Mouse (Mus musculus): ENCODE data around the gene Shisa7. TPM values are rescaled to one million over a fixed set of nuclear protein-coding genes. Genes with fewer than 3 reads are reported as not detected.
"Not testable (repeated sequence)": the region's sequence is repeated elsewhere in the genome, so short reads cannot be mapped to it uniquely, and the experiment has no call there.

Gene Shisa7
- polyA plus RNA-seq, 1 experiment = 14.1 TPM

- WGBS = 31% methylated on average over 4 of the region's 4 CpGs
- H3K4me3 ChIP-seq (ENCODE audit: insufficient read depth, low read depth, low read length) = peak overlapping the region; percentile 99
- no peak overlapping the region for H3K27ac ChIP-seq (ENCODE audit: insufficient read depth, low read depth, low read length)
- H3K27me3 ChIP-seq (replicated peaks; ENCODE audit: control insufficient read depth, insufficient read depth, low read length) = no peaks in the 10 kb centered on the region
- H3K4me1 ChIP-seq (ENCODE audit: control insufficient read depth, insufficient read depth, low read length) = peaks cover 8% of the 10 kb centered on the region; the same call in 1 of the 2 replicates
- DNase-seq = no peak
- no peak for TF ChIP-seq POLR2A (IDR thresholded peaks at IDR 0.05; ENCODE audit: low read depth, low read length)
- TF ChIP-seq CTCF (conservative IDR thresholded peaks at IDR 0.05; ENCODE audit: insufficient read depth, insufficient read length, low read depth, low read length) = no peak
- peaks cover 2% of the 10 kb centered on the region; the same call in 1 of the 2 replicates for H3K36me3 ChIP-seq (ENCODE audit: control insufficient read depth, insufficient read depth, low read length)
Measured at GRCm38 (mm10) chr7:4793674-4794073, 50.8 kb downstream of the Shisa7 start.

DNA sequence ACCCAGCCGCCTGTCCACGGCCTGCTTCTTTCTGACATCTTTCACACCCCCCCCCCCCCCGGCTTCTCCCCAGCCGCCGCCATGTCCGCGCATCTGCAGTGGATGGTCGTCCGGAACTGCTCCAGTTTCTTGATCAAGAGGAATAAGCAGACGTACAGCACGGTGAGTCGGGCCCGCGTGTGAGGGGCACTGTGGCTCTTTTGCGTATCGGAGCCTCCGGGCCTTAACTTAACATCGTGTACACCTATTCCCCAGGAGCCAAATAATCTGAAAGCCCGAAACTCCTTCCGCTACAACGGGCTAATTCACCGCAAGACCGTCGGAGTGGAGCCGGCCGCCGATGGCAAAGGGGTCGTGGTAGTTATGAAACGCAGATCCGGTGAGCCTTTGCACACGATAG, 51.2 kb downstream of the Shisa7 start:
- not testable (repeated sequence) for DNase-seq; H3K27me3 ChIP-seq (replicated peaks; ENCODE audit: control insufficient read depth, insufficient read depth, low read length); H3K36me3 ChIP-seq (ENCODE audit: control insufficient read depth, insufficient read depth, low read length)
- under 1% methylated on average over 31 of the region's 31 CpGs for WGBS
- H3K27ac ChIP-seq (ENCODE audit: insufficient read depth, low read depth, low read length) = peak overlapping the region; percentile 93; the same call in 1 of the 2 replicates
- peaks cover 10% of the 10 kb centered on the region; the same call in 1 of the 2 replicates for H3K4me1 ChIP-seq (ENCODE audit: control insufficient read depth, insufficient read depth, low read length)
- H3K4me3 ChIP-seq (ENCODE audit: insufficient read depth, low read depth, low read length) = peak overlapping the region; percentile 99

DNA sequence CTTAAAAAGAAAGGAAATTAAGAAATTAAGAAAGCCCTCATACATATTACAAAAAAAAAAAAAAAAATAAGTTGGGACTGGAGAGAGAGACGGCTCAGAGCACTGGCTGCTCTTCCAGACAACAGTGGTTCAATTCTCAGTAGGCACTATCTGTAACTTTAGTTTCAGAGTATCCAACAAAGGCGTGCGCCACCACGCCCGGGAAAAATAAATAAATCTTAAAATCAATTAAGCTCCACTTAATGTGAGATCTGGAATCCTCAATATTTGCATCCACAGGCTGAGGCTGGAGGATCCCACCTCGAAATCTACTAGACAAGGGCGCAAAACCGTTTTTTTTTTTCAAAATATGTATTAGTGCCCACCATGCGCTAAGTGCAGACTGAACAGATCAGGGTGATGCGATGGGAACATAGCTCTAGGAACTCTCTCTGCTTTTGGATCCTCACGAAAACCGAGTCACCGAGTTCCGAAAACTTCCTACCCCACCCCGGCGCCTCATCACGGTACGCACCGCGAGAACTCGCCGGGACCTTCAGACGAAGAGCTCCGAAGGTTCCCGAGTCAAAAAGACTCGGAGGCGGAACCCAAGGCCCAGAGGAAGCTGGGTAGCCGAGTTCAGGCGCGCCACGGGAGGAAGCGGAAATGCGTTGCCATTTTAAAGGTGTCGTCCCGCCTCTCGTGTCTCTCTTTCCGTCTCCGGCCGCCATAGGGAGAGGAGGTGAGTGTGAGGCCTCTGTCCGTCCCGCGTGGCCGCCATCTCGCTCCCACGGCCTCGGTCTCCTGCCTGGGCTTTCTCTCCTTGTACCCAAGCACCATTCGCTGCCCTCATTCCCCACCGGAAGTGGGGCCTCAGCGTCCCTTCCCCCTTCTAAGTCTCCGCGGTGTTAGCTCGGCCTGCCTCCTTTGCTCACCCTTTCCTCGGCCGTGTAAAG, 52.0 kb downstream of the Shisa7 start, which contains the start of gene Rpl28:
Gene Rpl28 (plus strand): TSS at position 597 of the 935 bp plus-strand sequence.
- Histone ChIP-seq H3K4me1 (ENCODE audit: control insufficient read depth, insufficient read depth, low read length) (peaks cover 11% of the 10 kb centered on the region; the same call in 1 of the 2 replicates), H3K27me3 (replicated peaks; ENCODE audit: control insufficient read depth, insufficient read depth, low read length) (no peaks in the 10 kb centered on the region), H3K27ac (ENCODE audit: insufficient read depth, low read depth, low read length) (peak within 1 kb of the TSS; percentile 95), H3K36me3 (ENCODE audit: control insufficient read depth, insufficient read depth, low read length) (peaks cover 2% of the 10 kb centered on the region; the same call in 1 of the 2 replicates), H3K4me3 (ENCODE audit: insufficient read depth, low read depth, low read length) (peak within 1 kb of the TSS; percentile 99)
- DNase-seq = peak; percentile 98
- under 1% methylated on average over 54 of the region's 54 CpGs for WGBS
- peak; percentile 97 for TF ChIP-seq POLR2A (IDR thresholded peaks at IDR 0.05; ENCODE audit: low read depth, low read length)
- no peak for TF ChIP-seq CTCF (conservative IDR thresholded peaks at IDR 0.05; ENCODE audit: insufficient read depth, insufficient read length, low read depth, low read length)

- Histone ChIP-seq H3K27ac (ENCODE audit: insufficient read depth, low read depth, low read length) (peak within 1 kb of the TSS; percentile 52), H3K27me3 (replicated peaks; ENCODE audit: control insufficient read depth, insufficient read depth, low read length) (no peaks in the 10 kb centered on the region), H3K4me3 (ENCODE audit: insufficient read depth, low read depth, low read length) (peak within 1 kb of the TSS; percentile 69), H3K4me1 (ENCODE audit: control insufficient read depth, insufficient read depth, low read length) (peaks cover 11% of the 10 kb centered on the region; the same call in 1 of the 2 replicates), H3K36me3 (ENCODE audit: control insufficient read depth, insufficient read depth, low read length) (no peaks in the 10 kb centered on the region)
- DNase-seq = peak; percentile 92
- WGBS = 6% methylated on average over 40 of the region's 40 CpGs
- TF ChIP-seq CTCF (conservative IDR thresholded peaks at IDR 0.05; ENCODE audit: insufficient read depth, insufficient read length, low read depth, low read length) (no peak), POLR2A (IDR thresholded peaks at IDR 0.05; ENCODE audit: low read depth, low read length) (peak; percentile 12)
Measured at GRCm38 (mm10) chr7:4789436-4789935, 55.0 kb downstream of the Shisa7 start, which contains the start of gene Tmem238. Tmem238 (minus strand) TSS chr7:4789656.

- DNase-seq = peak; percentile 71
- peaks cover 10% of the 10 kb centered on the region; the same call in 1 of the 2 replicates for H3K4me1 ChIP-seq (ENCODE audit: control insufficient read depth, insufficient read depth, low read length)
- H3K27me3 ChIP-seq (replicated peaks; ENCODE audit: control insufficient read depth, insufficient read depth, low read length) = no peaks in the 10 kb centered on the region
- TF ChIP-seq CTCF (conservative IDR thresholded peaks at IDR 0.05; ENCODE audit: insufficient read depth, insufficient read length, low read depth, low read length) (0 out of 2 replicates have a peak, but pooled peaks have one; percentile 17), POLR2A (IDR thresholded peaks at IDR 0.05; ENCODE audit: low read depth, low read length) (no peak)
- H3K36me3 ChIP-seq (ENCODE audit: control insufficient read depth, insufficient read depth, low read length) = no peaks in the 10 kb centered on the region
- H3K27ac ChIP-seq (ENCODE audit: insufficient read depth, low read depth, low read length) = peak overlapping the region; percentile 52
- H3K4me3 ChIP-seq (ENCODE audit: insufficient read depth, low read depth, low read length) = peak overlapping the region; percentile 69
- WGBS = 2% methylated on average over 64 of the region's 64 CpGs
Measured at GRCm38 (mm10) chr7:4788499-4789435, 55.7 kb downstream of the Shisa7 start.

DNA sequence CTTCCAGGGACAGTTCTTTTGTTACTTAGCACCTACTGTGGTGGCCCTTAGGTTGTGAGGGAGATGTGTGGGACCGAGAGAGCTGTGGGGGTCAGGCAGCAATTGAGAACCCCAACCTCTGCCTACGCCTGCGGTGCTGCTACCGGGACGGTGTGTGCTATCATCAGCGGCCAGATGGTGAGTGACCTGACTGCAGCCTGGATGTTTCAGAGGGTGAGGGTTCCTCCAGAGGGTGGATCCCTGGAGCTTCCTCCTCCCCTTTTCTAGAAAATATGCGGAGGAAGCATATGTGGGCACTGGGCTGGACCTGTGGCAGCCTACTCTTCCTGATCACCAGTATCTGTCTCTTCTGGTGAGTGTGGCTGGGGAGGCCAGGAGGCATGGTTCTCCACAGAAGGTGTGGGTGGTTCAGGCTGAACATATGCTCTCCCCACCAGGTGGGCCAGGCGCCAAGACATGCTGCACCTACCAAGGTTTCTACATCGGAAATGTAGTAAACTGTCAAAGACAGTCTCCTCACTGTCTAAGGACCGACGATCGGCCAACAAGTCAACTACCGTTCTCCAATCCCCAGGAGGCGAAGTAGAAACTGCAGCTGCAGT, 60.7 kb downstream of the Shisa7 start:
- WGBS = 86% methylated on average over 14 of the region's 14 CpGs
- TF ChIP-seq POLR2A (IDR thresholded peaks at IDR 0.05; ENCODE audit: low read depth, low read length) = no peak
- TF ChIP-seq CTCF (conservative IDR thresholded peaks at IDR 0.05; ENCODE audit: insufficient read depth, insufficient read length, low read depth, low read length) = no peak
- H3K4me1 ChIP-seq (ENCODE audit: control insufficient read depth, insufficient read depth, low read length) = 0 out of 2 replicates have a peak, but pooled peaks cover 2% of the 10 kb centered on the region
- H3K27ac ChIP-seq (ENCODE audit: insufficient read depth, low read depth, low read length) = no peak overlapping the region
- no peak overlapping the region for H3K4me3 ChIP-seq (ENCODE audit: insufficient read depth, low read depth, low read length)
- no peak for DNase-seq
- H3K27me3 ChIP-seq (replicated peaks; ENCODE audit: control insufficient read depth, insufficient read depth, low read length) = no peaks in the 10 kb centered on the region
- H3K36me3 ChIP-seq (ENCODE audit: control insufficient read depth, insufficient read depth, low read length) = no peaks in the 10 kb centered on the region

Data from kidney, adult 2 months (tissue).